Mouse (Mus musculus): ENCODE measurements around the gene 2310030G06Rik.

Gene 2310030G06Rik

GRCm38 (mm10) chr9:50742744-50743143 lies 3.6 kb downstream of the 2310030G06Rik start:
- no peak for DNase-seq (ENCODE audit: extremely low read depth, low read depth)

- no peak for DNase-seq (ENCODE audit: extremely low read depth, low read depth)
Observed at GRCm38 (mm10) chr9:50742261-50742660, 4.1 kb downstream of the 2310030G06Rik start.

- DNase-seq (ENCODE audit: extremely low read depth, low read depth): no peak
Observed at GRCm38 (mm10) chr9:50740867-50741784, 5.2 kb downstream of the 2310030G06Rik start.

- DNase-seq (ENCODE audit: extremely low read depth, low read depth): peak; percentile 77
Observed at GRCm38 (mm10) chr9:50738914-50739870, 7.1 kb downstream of the 2310030G06Rik start, which contains the start of gene Dixdc1. TSS of gene Dixdc1 (minus strand) at chr9:50739517.

GRCm38 (mm10) chr9:50734989-50735388 lies 11.3 kb downstream of the 2310030G06Rik start:
- peak; percentile 43 for DNase-seq (ENCODE audit: extremely low read depth, low read depth)

- DNase-seq (ENCODE audit: extremely low read depth, low read depth): no peak
Observed at GRCm38 (mm10) chr9:50732560-50732959, 13.8 kb downstream of the 2310030G06Rik start.

- no peak for DNase-seq (ENCODE audit: extremely low read depth, low read depth)
Observed at GRCm38 (mm10) chr9:50729600-50729999, 16.7 kb downstream of the 2310030G06Rik start.

GRCm38 (mm10) chr9:50727925-50728651 lies 18.2 kb downstream of the 2310030G06Rik start:
- no peak for DNase-seq (ENCODE audit: extremely low read depth, low read depth)

- DNase-seq (ENCODE audit: extremely low read depth, low read depth): no peak
Observed at GRCm38 (mm10) chr9:50727171-50727924, 19.0 kb downstream of the 2310030G06Rik start.

GRCm38 (mm10) chr9:50725921-50726590 lies 20.3 kb downstream of the 2310030G06Rik start:
- no peak for DNase-seq (ENCODE audit: extremely low read depth, low read depth)

- DNase-seq (ENCODE audit: extremely low read depth, low read depth): no peak
Observed at GRCm38 (mm10) chr9:50724661-50725330, 21.5 kb downstream of the 2310030G06Rik start.

- no peak for DNase-seq (ENCODE audit: extremely low read depth, low read depth)
Observed at GRCm38 (mm10) chr9:50724147-50724546, 22.2 kb downstream of the 2310030G06Rik start.

GRCm38 (mm10) chr9:50723406-50723805 lies 22.9 kb downstream of the 2310030G06Rik start:
- no peak for DNase-seq (ENCODE audit: extremely low read depth, low read depth)

GRCm38 (mm10) chr9:50722451-50722911 lies 23.9 kb downstream of the 2310030G06Rik start:
- no peak for DNase-seq (ENCODE audit: extremely low read depth, low read depth)

- DNase-seq (ENCODE audit: extremely low read depth, low read depth): no peak
Observed at GRCm38 (mm10) chr9:50721061-50721460, 25.3 kb downstream of the 2310030G06Rik start.

- DNase-seq (ENCODE audit: extremely low read depth, low read depth): no peak
Observed at GRCm38 (mm10) chr9:50718878-50719277, 27.5 kb downstream of the 2310030G06Rik start.

- DNase-seq (ENCODE audit: extremely low read depth, low read depth): no peak
Observed at GRCm38 (mm10) chr9:50714188-50714587, 32.1 kb downstream of the 2310030G06Rik start.

- no peak for DNase-seq (ENCODE audit: extremely low read depth, low read depth)
Observed at GRCm38 (mm10) chr9:50711337-50711736, 35.0 kb downstream of the 2310030G06Rik start.

GRCm38 (mm10) chr9:50709108-50709507 lies 37.2 kb downstream of the 2310030G06Rik start:
- no peak for DNase-seq (ENCODE audit: extremely low read depth, low read depth)

All from MEL-GATA-1-ER (cell line).